ENCODE assay signal across 10 mouse cellular contexts in genomic region chr1:176818763-176819162, GRCm38 (mm10). TPM values are rescaled to one million over a fixed set of nuclear protein-coding genes. Genes with fewer than 3 reads are reported as not detected.
DNase-seq lines count a peak whose midpoint lies in the region; ATAC-seq and TF ChIP-seq lines count a peak whose summit lies in the region.
"Had no signal": no experiment of that assay in that cellular context is flagged by ENCODE, and none has a peak within 500 bp of the region (broad histone marks: within the 10 kb centered on the region; RNA-seq: fewer than 3 reads in every experiment).

No protein-coding gene starts in this region.

- H3K9me3 ChIP-seq in kidney, embryonic 14.5 days (ENCODE audit: control insufficient read depth, low read length) = no peaks in the 10 kb centered on the region
- H3K9me3 ChIP-seq: hindbrain, embryonic 12.5 days; midbrain, embryonic 13.5 days had no signal

- no peak for TF ChIP-seq POLR2A in kidney, adult 2 months (IDR thresholded peaks at IDR 0.05; ENCODE audit: low read depth, low read length)

- WGBS in kidney, adult 2 months = 36% methylated on average over 6 of the region's 6 CpGs
- 74% methylated on average over 6 of the region's 6 CpGs for WGBS in kidney, embryonic 14.5 days

- no peak overlapping the region for H3K4me2 ChIP-seq in kidney, embryonic 14.5 days (replicated peaks; ENCODE audit: low read depth, low read length)
- H3K4me2 ChIP-seq: hindbrain, embryonic 12.5 days; midbrain, embryonic 13.5 days had no signal

- no peaks in the 10 kb centered on the region for H3K36me3 ChIP-seq in kidney, adult 2 months (ENCODE audit: control insufficient read depth, insufficient read depth, low read length)
- H3K36me3 ChIP-seq in kidney, embryonic 14.5 days (ENCODE audit: control insufficient read depth, insufficient read depth, low read length) = no peaks in the 10 kb centered on the region
- H3K36me3 ChIP-seq: hindbrain, embryonic 12.5 days; midbrain, embryonic 13.5 days had no signal

- no peaks in the 10 kb centered on the region for H3K27me3 ChIP-seq in kidney, adult 2 months (replicated peaks; ENCODE audit: control insufficient read depth, insufficient read depth, low read length)
- no peaks in the 10 kb centered on the region for H3K27me3 ChIP-seq in kidney, embryonic 14.5 days (ENCODE audit: control insufficient read depth, insufficient read depth, low read length)
- H3K27me3 ChIP-seq: hindbrain, embryonic 12.5 days; midbrain, embryonic 13.5 days had no signal

- peak; percentile 83 for DNase-seq in kidney, adult 2 months
- DNase-seq in brain, adult 2 months (ENCODE audit: low read depth, low spot score) = peak; percentile 20
- DNase-seq in heart, postnatal 4 days = peak; percentile 58
- DNase-seq in spleen, adult 18-20 months = no peak

- peak overlapping the region; percentile 6; the same call in 1 of the 2 replicates for H3K27ac ChIP-seq in kidney, adult 2 months (ENCODE audit: insufficient read depth, low read depth, low read length)
- H3K27ac ChIP-seq in kidney, embryonic 14.5 days (ENCODE audit: low read depth, low read length) = no peak overlapping the region
- H3K27ac ChIP-seq: hindbrain, embryonic 12.5 days; midbrain, embryonic 13.5 days had no signal

- H3K4me1 ChIP-seq in kidney, adult 2 months (ENCODE audit: control insufficient read depth, insufficient read depth, low read length) = peaks cover 5% of the 10 kb centered on the region
- H3K4me1 ChIP-seq in kidney, embryonic 14.5 days (ENCODE audit: control insufficient read depth, insufficient read depth, low read length) = peaks cover 3% of the 10 kb centered on the region; the same call in 1 of the 2 replicates

- no peak overlapping the region for H3K4me3 ChIP-seq in kidney, adult 2 months (ENCODE audit: insufficient read depth, low read depth, low read length)
- no peak overlapping the region for H3K4me3 ChIP-seq in kidney, embryonic 14.5 days (ENCODE audit: low read length)
- H3K4me3 ChIP-seq: hindbrain, embryonic 12.5 days; midbrain, embryonic 13.5 days had no signal

- no peak for TF ChIP-seq CTCF in kidney, adult 2 months (conservative IDR thresholded peaks at IDR 0.05; ENCODE audit: insufficient read depth, insufficient read length, low read depth, low read length)

- ATAC-seq in kidney, embryonic 14.5 days (ENCODE audit: low FRiP score, low TSS enrichment) = no peak
- peak; percentile 7; the same call in 1 of the 2 replicates for ATAC-seq in megakaryocyte, adult 5-6 weeks (ENCODE audit: poor library complexity, severe bottlenecking)
- ATAC-seq in inflammation-experienced regulatory T-cells, adult 6 months = no peak
- no peak for ATAC-seq in megakaryocyte-erythroid progenitor cell, adult 5-6 weeks (replicated peaks; ENCODE audit: low FRiP score, low TSS enrichment, poor library complexity, severe bottlenecking)
- ATAC-seq: midbrain, embryonic 13.5 days had no signal

- no peak overlapping the region for H3K9ac ChIP-seq in kidney, embryonic 14.5 days (ENCODE audit: low read depth, low read length)
- H3K9ac ChIP-seq: hindbrain, embryonic 12.5 days; midbrain, embryonic 13.5 days had no signal

RNA-seq across cellular contexts. Expression of gene Sdccag8, which starts 4.3 kb away (rescaled TPM):
- polyA plus RNA-seq in kidney, adult 2 months (2012; rRNA removed) = 12.8 and 13.3 TPM in 2 replicates
- 17.0 and 17.6 TPM in 2 replicates for polyA plus RNA-seq in kidney, embryonic 14.5 days (2014; fragmentation: Nextera tagmentation; extraction: Ambion mirVana)
- total RNA-seq in heart, postnatal 4 days (2021) = 1 to 10 TPM; 3.5 to 3.6 TPM
- 17.5 and 24.1 TPM in 2 replicates for total RNA-seq in megakaryocyte, adult 5-6 weeks (2015)
- 55.3 and 59.3 TPM in 2 replicates for total RNA-seq in megakaryocyte, adult 5-6 weeks (2017)
- polyA plus RNA-seq in inflammation-experienced regulatory T-cells, adult 6 months (2017; shearing (Covaris generic)) = 10 to 100 TPM; 24.5 to 28.1 (median 27.5) TPM
- total RNA-seq in megakaryocyte-erythroid progenitor cell, adult 5-6 weeks (2014; fragmentation: Nextera tagmentation) = 4.9 and 11.9 TPM in 2 replicates
- total RNA-seq in megakaryocyte-erythroid progenitor cell, adult 5-6 weeks (2017) = 11.3 and 26.9 TPM in 2 replicates

RNA-seq across cellular contexts. Expression of gene Cep170, which starts 4.9 kb away (rescaled TPM):
- polyA plus RNA-seq in kidney, adult 2 months (2012; rRNA removed) = 2.9 and 3.2 TPM in 2 replicates
- 18.8 and 32.2 TPM in 2 replicates for polyA plus RNA-seq in kidney, embryonic 14.5 days (2014; fragmentation: Nextera tagmentation; extraction: Ambion mirVana)
- total RNA-seq in heart, postnatal 4 days (2021) = 10 to 100 TPM; 40.4 to 46.8 TPM
- total RNA-seq in megakaryocyte, adult 5-6 weeks (2015) = 68.3 and 74.4 TPM in 2 replicates
- 65.6 and 77.4 TPM in 2 replicates for total RNA-seq in megakaryocyte, adult 5-6 weeks (2017)
- 10 to 100 TPM; 10.7 to 11.6 (median 11.6) TPM for polyA plus RNA-seq in inflammation-experienced regulatory T-cells, adult 6 months (2017; shearing (Covaris generic))
- total RNA-seq in megakaryocyte-erythroid progenitor cell, adult 5-6 weeks (2014; fragmentation: Nextera tagmentation) = 29.8 and 38.4 TPM in 2 replicates
- total RNA-seq in megakaryocyte-erythroid progenitor cell, adult 5-6 weeks (2017) = 28.0 and 35.7 TPM in 2 replicates

Comparison
In these comparisons a context has a peak if more than half of its experiments do, and no peak if none do; other contexts are left out.
1. DNase-seq: peak in kidney, adult 2 months (single experiment), brain, adult 2 months (single experiment) and heart, postnatal 4 days (single experiment); none in spleen, adult 18-20 months (0 of 2).